Mouse (Mus musculus): Measurements from ENCODE around the gene D5Ertd579e. TPM values are rescaled to one million over a fixed set of nuclear protein-coding genes. Genes with fewer than 3 reads are reported as not detected.
"Not testable (repeated sequence)": the region's sequence is repeated elsewhere in the genome, so short reads cannot be mapped to it uniquely, and the experiment has no call there.

D5Ertd579e gene
- total and polyA plus RNA-seq, 2 experiments from 2014 or later: 32.2 to 56.2 TPM

GRCm38 (mm10) chr5:36667165-36667564 lies 28.7 kb downstream of the D5Ertd579e start:
- Histone ChIP-seq H3K4me1 (ENCODE audit: insufficient read depth, low read length) (no peaks in the 10 kb centered on the region), H3K9ac (replicated peaks; ENCODE audit: low read length) (no peak overlapping the region), H3K4me3 (ENCODE audit: low read length) (no peak overlapping the region), H3K36me3 (ENCODE audit: insufficient read depth, low read length) (peaks cover 18% of the 10 kb centered on the region; the same call in 1 of the 2 replicates), H3K9me3 (ENCODE audit: low read length) (no peaks in the 10 kb centered on the region), H3K27me3 (ENCODE audit: insufficient read depth, low read length) (no peaks in the 10 kb centered on the region), H3K27ac (no peak overlapping the region), H3K4me2 (ENCODE audit: low read depth, low read length) (no peak overlapping the region)
- no peak for TF ChIP-seq CTCF (IDR thresholded peaks at IDR 0.05; ENCODE audit: low read depth)
- no peak for DNase-seq (ENCODE audit: low spot score)
- no peak for ATAC-seq
- 94% methylated on average over 5 of the region's 5 CpGs for WGBS

- DNase-seq (ENCODE audit: low spot score); H3K4me2 ChIP-seq (ENCODE audit: low read depth, low read length); H3K27ac ChIP-seq; H3K9me3 ChIP-seq (ENCODE audit: low read length); H3K9ac ChIP-seq (replicated peaks; ENCODE audit: low read length); ATAC-seq; H3K4me3 ChIP-seq (ENCODE audit: low read length); H3K4me1 ChIP-seq (ENCODE audit: insufficient read depth, low read length); H3K27me3 ChIP-seq (ENCODE audit: insufficient read depth, low read length): not testable (repeated sequence)
- TF ChIP-seq CTCF (IDR thresholded peaks at IDR 0.05; ENCODE audit: low read depth): 0 out of 2 replicates have a peak, but pooled peaks have one; percentile 18
- H3K36me3 ChIP-seq (ENCODE audit: insufficient read depth, low read length): peaks cover 18% of the 10 kb centered on the region; the same call in 1 of the 2 replicates
- 94% methylated on average over 2 of the region's 2 CpGs for WGBS
These were observed 29.1 kb downstream of the D5Ertd579e start for GRCm38 (mm10) chr5:36666699-36667098.

GRCm38 (mm10) chr5:36663329-36663728 lies 32.5 kb downstream of the D5Ertd579e start:
- TF ChIP-seq CTCF (IDR thresholded peaks at IDR 0.05; ENCODE audit: low read depth): no peak
- no peak for ATAC-seq

GRCm38 (mm10) chr5:36660977-36661760 lies 34.7 kb downstream of the D5Ertd579e start:
- not testable (repeated sequence) for H3K4me2 ChIP-seq (ENCODE audit: low read depth, low read length); ATAC-seq; H3K9ac ChIP-seq (replicated peaks; ENCODE audit: low read length); DNase-seq (ENCODE audit: low spot score); H3K9me3 ChIP-seq (ENCODE audit: low read length); H3K27ac ChIP-seq; H3K4me1 ChIP-seq (ENCODE audit: insufficient read depth, low read length); H3K4me3 ChIP-seq (ENCODE audit: low read length); H3K36me3 ChIP-seq (ENCODE audit: insufficient read depth, low read length); H3K27me3 ChIP-seq (ENCODE audit: insufficient read depth, low read length)

More at GRCm38 (mm10) chr5:36663329-36663728, 32.5 kb downstream of the D5Ertd579e start:
- no peak overlapping the region for H3K4me3 ChIP-seq (ENCODE audit: low read length)
- H3K36me3 ChIP-seq (ENCODE audit: insufficient read depth, low read length): peaks cover 5% of the 10 kb centered on the region; the same call in 1 of the 2 replicates
- WGBS: 91% methylated on average over 2 of the region's 2 CpGs
- no peaks in the 10 kb centered on the region for H3K9me3 ChIP-seq (ENCODE audit: low read length)
- no peak overlapping the region for H3K9ac ChIP-seq (replicated peaks; ENCODE audit: low read length)
- H3K27me3 ChIP-seq (ENCODE audit: insufficient read depth, low read length): no peaks in the 10 kb centered on the region
- no peak for DNase-seq (ENCODE audit: low spot score)
- no peak overlapping the region for H3K27ac ChIP-seq
- H3K4me1 ChIP-seq (ENCODE audit: insufficient read depth, low read length): no peaks in the 10 kb centered on the region
- H3K4me2 ChIP-seq (ENCODE audit: low read depth, low read length): no peak overlapping the region

GRCm38 (mm10) chr5:36625612-36626011 lies 70.2 kb downstream of the D5Ertd579e start:
- DNase-seq (ENCODE audit: low spot score) (no peak), ATAC-seq (no peak)
- Histone ChIP-seq H3K9me3 (ENCODE audit: low read length) (no peaks in the 10 kb centered on the region), H3K36me3 (ENCODE audit: insufficient read depth, low read length) (0 out of 2 replicates have a peak, but pooled peaks cover 4% of the 10 kb centered on the region), H3K4me3 (ENCODE audit: low read length) (no peak overlapping the region), H3K9ac (replicated peaks; ENCODE audit: low read length) (no peak overlapping the region), H3K4me2 (ENCODE audit: low read depth, low read length) (no peak overlapping the region), H3K4me1 (ENCODE audit: insufficient read depth, low read length) (no peaks in the 10 kb centered on the region), H3K27ac (no peak overlapping the region), H3K27me3 (ENCODE audit: insufficient read depth, low read length) (no peaks in the 10 kb centered on the region)
- 78% methylated on average over 5 of the region's 5 CpGs for WGBS
- TF ChIP-seq CTCF (IDR thresholded peaks at IDR 0.05; ENCODE audit: low read depth): no peak

GRCm38 (mm10) chr5:36623670-36624069 lies 72.2 kb downstream of the D5Ertd579e start:
- H3K27ac ChIP-seq: no peak overlapping the region
- H3K9me3 ChIP-seq (ENCODE audit: low read length): no peaks in the 10 kb centered on the region
- 91% methylated on average over 5 of the region's 5 CpGs for WGBS
- no peak overlapping the region for H3K4me2 ChIP-seq (ENCODE audit: low read depth, low read length)
- no peak overlapping the region for H3K9ac ChIP-seq (replicated peaks; ENCODE audit: low read length)
- H3K4me3 ChIP-seq (ENCODE audit: low read length): no peak overlapping the region
- DNase-seq (ENCODE audit: low spot score) (no peak), ATAC-seq (no peak; the same call in 1 of the 2 replicates)
- H3K36me3 ChIP-seq (ENCODE audit: insufficient read depth, low read length): no peaks in the 10 kb centered on the region
- no peaks in the 10 kb centered on the region for H3K4me1 ChIP-seq (ENCODE audit: insufficient read depth, low read length)
- no peak for TF ChIP-seq CTCF (IDR thresholded peaks at IDR 0.05; ENCODE audit: low read depth)
- H3K27me3 ChIP-seq (ENCODE audit: insufficient read depth, low read length): no peaks in the 10 kb centered on the region

- no peaks in the 10 kb centered on the region for H3K27me3 ChIP-seq (ENCODE audit: insufficient read depth, low read length)
- no peaks in the 10 kb centered on the region for H3K4me1 ChIP-seq (ENCODE audit: insufficient read depth, low read length)
- 69% methylated on average over 5 of the region's 5 CpGs for WGBS
- ATAC-seq (no peak), DNase-seq (ENCODE audit: low spot score) (no peak)
- H3K9ac ChIP-seq (replicated peaks; ENCODE audit: low read length): no peak overlapping the region
- TF ChIP-seq CTCF (IDR thresholded peaks at IDR 0.05; ENCODE audit: low read depth): no peak
- no peaks in the 10 kb centered on the region for H3K9me3 ChIP-seq (ENCODE audit: low read length)
- H3K4me3 ChIP-seq (ENCODE audit: low read length): no peak overlapping the region
- H3K4me2 ChIP-seq (ENCODE audit: low read depth, low read length): no peak overlapping the region
- no peak overlapping the region for H3K27ac ChIP-seq
- peaks cover 5% of the 10 kb centered on the region; the same call in 1 of the 2 replicates for H3K36me3 ChIP-seq (ENCODE audit: insufficient read depth, low read length)
These were observed 74.8 kb downstream of the D5Ertd579e start for GRCm38 (mm10) chr5:36621058-36621449.
